Mouse (Mus musculus) liver, adult (tissue): ENCODE measurements around the gene Nfatc3.

ENCODE experiments used
- GATA4 ChIP-seq: IDR thresholded peaks from 2 replicates; pipeline ENCODE4 v1.6.1; 2014; ENCODE audit warnings: mild to moderate bottlenecking, low read length; ENCODE audit not compliant: insufficient replicate concordance

Nfatc3 gene

DNA sequence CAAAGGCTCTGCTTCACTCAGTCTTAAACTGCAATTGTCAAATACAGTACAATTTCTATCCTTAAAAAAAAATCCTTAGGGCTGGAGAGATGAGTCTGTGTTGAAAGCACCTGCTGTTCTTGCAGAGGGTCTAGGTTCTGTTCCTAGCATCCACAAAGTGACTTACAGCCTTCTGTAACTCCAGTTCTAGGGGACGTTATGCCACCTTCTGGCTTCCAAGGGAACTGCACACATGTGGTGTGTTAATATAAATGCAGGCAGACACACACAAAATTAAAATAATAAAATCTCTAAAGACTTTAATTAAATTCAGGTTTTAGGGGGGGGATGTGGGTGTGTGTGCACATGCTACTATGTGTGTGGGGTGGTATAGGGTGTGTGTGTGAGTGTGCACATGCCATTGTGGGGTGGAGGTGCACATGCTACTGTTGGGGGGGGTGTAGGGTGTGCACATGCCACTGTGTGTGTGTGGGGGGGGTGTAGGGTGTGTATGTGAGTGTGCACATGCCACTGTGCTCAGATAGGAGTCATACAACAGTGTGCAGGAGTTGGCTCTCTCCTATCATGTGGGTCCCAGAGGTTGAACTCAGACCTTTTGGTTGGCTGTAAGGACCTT is 18.9 kb downstream of the Nfatc3 start:
- TF ChIP-seq GATA4 = no peak

DNA sequence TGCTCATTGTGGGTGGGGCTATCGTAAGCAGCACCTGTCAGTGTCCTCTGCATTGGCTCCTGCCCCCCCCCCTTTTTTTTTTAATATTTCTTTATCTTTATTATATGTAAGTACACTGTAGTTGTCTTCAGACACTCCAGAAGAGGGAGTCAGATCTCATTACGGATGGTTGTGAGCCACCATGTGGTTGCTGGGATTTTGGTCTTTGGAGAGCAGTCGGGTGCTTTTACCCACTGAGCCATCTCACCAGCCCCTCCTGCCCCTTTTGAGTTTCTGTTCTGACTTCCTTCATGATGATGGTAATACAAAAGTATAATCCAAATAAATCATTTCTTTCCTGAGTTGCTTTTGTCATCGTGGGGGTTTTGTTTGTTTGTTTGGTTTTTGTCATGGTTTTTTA is 43.7 kb downstream of the Nfatc3 start:
- TF ChIP-seq GATA4 = no peak

DNA sequence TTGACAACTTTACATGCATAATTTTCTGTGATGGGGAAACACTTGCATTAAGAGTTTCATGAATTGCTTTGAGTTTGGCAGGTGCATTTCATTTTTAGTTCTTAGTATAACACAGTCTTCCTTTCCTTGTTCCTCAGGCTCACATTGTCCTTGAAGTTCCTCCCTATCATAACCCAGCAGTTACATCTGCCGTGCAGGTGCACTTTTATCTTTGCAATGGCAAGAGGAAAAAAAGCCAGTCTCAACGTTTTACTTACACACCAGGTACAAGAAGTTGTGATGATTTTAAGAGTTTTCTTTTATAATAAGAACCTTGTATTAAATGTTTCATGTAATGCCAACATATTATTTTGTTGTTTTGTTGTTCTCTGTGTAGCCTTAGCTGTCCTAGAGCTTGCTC is 45.2 kb downstream of the Nfatc3 start:
- no peak for TF ChIP-seq GATA4

DNA sequence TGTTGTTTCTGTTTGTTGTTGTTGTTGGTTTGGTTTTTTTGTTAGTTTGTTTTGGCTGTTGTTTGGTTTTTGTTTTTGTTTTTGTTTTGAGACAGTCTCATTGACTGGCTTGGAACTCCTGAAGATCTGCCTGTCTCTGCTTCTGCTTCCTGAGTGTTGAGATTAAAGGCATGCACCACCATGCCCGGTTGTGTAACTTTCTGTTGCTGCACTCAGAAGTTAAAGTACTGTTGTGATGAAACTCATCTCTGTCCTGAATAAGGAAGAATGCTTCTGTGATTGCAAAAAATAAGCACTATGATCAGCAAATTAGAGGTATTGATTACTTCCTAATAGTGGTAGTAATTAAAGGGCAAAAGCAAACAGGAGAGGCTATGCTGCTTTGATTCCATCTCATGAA is 47.6 kb downstream of the Nfatc3 start:
- no peak for TF ChIP-seq GATA4

DNA sequence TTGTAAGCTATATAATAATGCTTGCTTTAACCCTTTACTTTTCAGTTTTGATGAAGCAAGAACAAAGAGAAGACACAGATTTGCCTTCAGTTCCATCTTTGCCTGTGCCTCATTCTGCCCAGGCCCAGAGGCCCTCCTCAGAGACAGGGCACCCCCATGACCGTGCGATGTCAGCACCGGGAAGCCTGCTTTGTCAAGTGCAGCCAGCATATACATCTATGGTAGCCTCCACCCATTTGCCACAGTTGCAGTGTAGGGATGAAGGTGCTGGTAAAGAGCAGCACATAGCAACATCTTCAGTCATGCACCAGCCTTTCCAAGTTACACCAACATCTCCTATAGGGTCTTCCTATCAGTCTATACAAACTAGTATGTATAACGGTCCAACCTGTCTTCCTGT is 49.4 kb downstream of the Nfatc3 start:
- no peak for TF ChIP-seq GATA4

DNA sequence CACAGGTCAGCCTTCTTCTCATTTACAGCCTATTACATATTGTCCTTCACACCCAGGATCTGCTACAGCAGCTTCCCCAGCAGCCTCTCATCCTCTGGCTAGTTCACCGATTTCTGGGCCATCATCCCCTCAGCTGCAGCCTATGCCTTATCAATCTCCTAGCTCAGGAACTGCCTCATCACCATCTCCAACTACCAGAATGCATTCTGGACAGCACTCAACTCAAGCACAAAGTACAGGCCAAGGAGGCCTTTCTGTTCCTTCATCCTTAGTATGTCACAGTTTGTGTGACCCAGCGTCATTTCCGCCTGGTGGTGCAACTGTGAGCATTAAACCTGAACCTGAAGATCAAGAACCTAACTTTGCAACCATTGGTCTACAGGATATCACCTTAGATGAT is 50.1 kb downstream of the Nfatc3 start:
- no peak for TF ChIP-seq GATA4

DNA sequence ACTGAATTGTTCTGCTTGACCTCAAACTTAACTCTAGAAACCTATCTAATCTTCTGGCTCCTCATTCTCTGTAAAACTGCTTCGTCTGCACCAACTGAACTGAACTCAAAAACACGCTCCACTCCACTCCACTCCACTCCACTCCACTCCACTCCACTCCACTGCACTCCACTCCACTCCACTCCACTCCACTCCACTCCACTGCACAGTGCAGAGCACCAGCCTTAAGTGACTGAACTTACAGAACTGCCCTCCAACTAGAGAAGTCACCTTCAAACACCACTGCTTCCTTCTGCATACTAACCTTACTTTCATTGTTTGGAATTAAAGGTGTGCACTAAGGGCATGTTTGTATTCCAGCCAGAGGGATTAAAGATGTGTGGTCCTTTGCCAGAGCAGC is 53.4 kb downstream of the Nfatc3 start:
- no peak for TF ChIP-seq GATA4

DNA sequence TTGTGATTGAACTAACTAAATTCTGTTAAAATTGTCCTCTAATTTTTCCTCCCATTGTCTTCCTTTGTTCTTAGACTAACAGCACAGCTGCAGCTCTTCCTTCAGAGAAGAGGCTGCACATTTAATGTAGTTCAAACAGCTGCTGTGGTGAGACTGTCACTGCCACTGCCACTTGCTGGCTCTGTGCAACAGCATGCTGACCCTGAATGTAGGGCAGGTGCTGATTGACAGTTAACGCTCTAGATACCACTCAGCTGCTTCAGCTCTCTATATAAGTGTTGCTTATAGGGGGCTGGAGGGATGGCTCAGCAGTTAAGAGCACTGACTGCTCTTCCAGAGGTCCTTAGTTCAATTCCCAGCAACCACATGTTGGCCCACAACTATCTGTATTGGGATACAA is 53.9 kb downstream of the Nfatc3 start:
- no peak for TF ChIP-seq GATA4

DNA sequence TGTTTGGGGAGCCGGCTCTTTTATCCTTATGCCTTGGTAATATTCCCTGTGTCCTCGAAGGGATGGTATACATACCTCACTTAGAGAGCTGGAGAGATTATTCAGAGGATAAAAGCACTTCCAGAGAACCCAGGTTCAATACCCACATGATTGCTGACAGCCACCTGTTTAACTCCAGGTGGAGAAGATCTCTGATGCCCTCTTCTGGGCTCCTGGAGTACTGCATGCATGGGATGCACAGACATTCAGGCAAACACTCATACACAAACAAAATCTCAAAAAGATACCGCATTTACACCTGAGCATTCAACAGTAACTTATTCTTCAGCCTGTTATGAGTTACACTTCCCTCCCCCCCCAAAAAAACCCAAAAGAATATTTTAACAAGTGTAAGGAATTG is 57.3 kb downstream of the Nfatc3 start:
- no peak for TF ChIP-seq GATA4

DNA sequence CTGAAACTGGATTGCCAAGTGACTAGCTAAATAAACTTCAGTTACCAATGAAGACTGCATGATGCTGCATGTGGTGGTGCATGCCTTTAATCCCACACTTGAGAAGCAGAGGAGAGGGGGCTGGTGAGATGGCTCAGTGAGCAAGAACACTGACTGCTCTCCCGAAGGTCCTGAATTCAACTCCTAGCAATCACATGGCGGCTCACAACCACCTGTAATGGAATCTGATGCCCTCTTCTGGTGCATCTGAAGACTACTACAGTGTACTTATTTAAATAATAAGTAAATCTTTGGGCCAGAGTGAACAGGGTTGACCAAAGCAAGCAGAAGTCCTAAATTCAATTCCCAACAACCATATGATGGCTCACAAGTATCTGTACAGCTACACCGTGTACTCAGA is 64.8 kb downstream of the Nfatc3 start:
- TF ChIP-seq GATA4 = no peak

DNA sequence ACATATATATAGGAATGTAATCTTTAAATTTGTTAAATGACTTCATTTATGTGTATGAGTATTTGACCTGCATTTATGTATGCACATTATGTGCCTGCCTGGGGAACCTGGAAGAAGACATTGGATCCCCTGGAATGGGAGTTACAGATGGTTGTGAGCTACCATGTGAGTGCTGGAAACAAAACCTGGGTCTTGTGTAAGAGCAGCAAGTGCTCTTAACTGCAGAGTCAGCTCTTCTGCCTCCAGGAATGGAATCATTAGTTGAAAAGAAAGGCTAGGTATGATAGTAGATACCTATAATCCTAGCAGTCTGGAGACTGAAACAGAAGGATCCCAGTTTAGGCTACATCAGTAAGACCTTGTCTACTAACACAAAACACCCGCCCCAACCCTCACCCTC is 67.4 kb downstream of the Nfatc3 start:
- TF ChIP-seq GATA4 = no peak

DNA sequence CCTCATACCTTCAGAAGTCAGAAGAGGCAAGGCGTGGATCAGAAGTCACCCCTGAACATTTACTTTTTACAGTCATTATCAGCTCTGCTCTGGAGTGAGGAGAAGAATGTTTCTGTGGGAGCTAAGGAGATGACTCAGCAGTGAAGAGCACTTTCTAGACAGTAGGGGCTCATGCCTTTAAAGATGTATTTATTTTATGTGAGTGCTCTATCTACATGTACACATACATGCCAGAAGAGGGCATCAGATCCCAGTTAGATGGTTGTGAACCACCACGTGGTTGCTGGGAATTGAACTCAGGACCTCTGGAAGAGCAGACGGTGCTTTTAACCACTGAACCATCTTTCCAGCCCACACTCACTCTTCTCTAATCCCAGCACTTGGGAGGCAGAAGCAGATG is 68.4 kb downstream of the Nfatc3 start:
- no peak for TF ChIP-seq GATA4

DNA sequence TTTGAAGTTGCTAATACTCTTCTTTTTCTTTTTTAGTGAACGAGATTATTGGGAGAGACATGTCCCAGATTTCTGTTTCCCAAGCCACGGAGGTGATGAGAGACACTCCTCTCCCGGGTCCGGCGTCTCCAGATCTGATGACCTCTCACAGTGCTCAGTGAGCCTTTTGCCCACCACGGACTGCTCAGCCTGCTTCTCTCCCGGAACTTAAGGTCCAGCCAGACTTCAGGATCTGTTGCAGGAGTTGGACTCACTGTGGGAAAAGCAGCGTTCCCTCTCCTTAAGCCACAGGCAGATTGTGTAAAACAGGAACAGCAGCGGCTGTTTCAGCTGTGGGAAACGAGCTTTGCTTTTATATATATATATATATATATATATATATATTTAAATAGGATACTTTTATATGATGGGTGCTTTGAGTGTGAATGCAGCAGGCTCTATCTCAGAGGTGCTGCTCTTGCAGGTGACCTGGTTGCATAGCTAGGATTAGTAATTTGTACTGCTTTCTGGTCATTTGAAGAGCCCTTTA is 69.3 kb downstream of the Nfatc3 start:
- TF ChIP-seq GATA4 = no peak

DNA sequence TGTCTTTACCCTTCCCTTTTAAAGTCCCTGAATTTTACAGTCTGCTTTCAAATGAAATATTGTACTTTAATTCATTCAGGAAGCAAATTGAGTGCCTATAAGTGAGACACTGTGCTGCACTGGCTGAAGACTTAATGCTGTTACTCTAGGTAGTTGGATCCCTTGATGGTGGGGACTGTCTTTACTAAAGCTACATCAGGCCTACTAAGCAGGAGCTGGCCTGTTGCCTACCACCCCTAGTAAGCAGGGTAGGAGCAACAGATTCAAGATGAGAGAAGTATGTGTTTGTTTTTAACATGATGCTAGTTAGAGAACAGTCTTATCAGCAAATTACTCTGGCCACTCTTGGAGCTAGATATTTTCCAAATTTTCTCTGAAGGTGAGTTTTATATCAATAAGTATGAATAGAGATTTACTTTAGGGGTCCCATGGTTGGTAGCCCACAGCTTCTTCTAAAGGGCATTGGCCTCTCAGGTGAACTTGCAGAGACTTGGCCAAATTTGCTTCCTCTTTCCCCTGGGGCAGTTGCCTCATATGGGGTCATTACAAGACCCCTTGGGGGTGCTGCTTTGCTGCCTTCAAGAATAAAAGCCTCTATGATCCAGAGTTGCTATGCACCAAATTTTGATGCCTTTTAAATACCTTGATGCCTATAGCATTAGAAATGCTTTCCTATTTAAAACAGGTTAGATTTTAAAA is 70.7 kb downstream of the Nfatc3 start:
- TF ChIP-seq GATA4 = no peak

DNA sequence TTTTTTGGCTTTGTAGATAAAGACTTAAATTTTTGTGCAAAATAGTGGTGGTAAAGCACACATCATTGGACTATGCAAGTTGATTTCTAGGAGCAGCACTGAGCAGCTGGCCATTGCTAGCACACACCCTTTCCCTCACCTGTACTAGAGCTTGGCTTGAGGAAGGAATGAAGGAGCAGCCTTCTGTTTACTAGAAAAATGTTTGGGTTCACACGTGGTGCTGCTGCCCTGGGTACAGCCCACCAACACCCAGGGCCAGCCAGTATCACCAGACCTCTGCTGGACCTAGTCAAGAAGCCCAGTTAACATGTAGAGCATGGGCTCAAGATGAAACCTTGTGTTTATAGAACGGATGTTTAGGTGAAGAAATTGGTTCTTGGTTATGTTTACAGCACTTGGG is 71.4 kb downstream of the Nfatc3 start:
- no peak for TF ChIP-seq GATA4

DNA sequence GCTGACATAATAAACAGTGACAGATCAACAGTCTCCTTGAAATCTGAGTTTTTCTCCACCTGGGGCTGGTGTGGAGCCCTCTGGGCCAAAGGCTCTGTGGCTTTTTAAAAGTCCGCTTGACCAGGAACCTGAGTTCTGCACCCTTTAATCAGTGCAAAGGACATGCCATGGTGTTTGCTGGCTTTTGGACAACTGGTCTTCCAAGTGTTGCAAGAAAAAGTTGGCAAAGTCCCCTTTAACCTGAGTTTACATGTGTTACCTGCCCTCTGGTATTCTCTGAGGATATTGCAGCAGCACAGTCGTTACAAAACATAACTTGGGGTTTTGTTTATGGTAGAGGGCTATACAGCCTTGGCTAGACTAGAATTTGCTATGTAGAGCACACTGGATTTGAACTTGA is 71.9 kb downstream of the Nfatc3 start:
- no peak; the same call in 1 of the 2 replicates for TF ChIP-seq GATA4

DNA sequence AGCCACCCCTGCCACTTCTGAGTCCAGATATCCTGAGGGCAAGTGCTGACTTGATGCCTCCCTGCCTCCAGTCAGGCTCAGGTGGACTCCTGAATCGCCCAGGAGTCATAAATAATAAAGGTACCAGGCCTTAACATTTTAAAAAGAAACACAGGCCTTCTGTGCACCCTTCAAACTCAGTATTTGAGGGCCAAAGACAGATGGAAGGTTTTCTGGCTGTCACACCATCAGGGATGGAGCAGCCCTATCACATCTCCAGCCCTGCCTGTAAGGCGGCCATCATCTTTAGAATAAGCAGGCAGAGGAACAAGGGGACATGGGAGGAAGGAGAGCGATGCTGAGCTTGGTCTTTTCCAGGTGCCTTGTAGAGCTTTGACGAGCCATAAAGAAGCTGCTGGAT is 72.4 kb downstream of the Nfatc3 start:
- no peak for TF ChIP-seq GATA4
